Mouse (Mus musculus) B cell, adult 2 months (primary cell): ENCODE measurements around the gene Ralgds.

Source experiments
- DNase-seq, 2 experiments: peaks; one replicate each; pipeline ENCODE4 v3.0.0; 2022

The Ralgds gene

GRCm38 (mm10) chr2:28506291-28506690, 6.6 kb upstream of the Ralgds start:
- DNase-seq = peak in 1 of 2 experiments; percentile 0

DNA sequence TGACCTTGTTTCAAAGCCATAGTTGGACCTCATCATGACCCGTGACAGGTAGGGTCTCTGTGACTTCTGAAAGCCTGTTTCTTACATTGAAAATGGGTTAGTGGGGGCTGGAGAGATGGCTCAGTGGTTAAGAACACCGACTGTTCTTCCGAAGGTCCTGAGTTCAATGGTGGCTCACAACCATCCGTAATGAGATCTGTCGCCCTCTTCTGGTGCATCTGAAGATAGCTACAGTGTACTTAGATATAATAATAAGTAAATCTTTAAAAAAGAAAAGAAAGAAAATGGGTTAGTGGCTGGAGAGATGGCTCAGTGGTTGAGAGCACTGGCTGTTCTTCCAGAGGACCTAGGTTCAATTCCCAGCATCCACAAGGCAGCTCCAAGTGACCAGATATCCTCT, 1.3 kb upstream of the Ralgds start:
- DNase-seq = peak in 1 of 2 experiments; percentile 43

- peak; percentile 64 to 68 for DNase-seq
Measured at GRCm38 (mm10) chr2:28513431-28514370, 776 bp downstream of the Ralgds start.

DNA sequence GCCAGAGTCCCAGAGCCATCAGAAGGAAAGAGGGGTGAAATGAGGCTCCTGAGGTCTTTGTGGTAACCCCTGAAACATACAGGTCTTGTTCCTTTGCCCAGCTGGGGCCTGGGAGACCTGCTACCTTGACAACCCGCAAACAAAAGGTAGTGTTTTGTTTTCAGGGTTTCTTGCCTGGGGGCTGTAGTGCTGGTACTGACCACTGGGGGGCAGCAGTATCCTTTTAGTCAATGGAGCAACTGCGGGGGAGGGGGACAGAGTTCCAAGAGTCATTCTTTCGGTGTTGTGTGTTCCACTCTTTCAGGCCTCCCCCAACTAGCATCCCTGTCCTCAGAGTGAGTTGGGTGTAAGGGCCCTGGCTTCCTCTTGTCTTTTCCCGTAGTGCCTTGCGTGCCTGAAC, 1.6 kb downstream of the Ralgds start:
- peak; percentile 98 to 99 for DNase-seq

DNA sequence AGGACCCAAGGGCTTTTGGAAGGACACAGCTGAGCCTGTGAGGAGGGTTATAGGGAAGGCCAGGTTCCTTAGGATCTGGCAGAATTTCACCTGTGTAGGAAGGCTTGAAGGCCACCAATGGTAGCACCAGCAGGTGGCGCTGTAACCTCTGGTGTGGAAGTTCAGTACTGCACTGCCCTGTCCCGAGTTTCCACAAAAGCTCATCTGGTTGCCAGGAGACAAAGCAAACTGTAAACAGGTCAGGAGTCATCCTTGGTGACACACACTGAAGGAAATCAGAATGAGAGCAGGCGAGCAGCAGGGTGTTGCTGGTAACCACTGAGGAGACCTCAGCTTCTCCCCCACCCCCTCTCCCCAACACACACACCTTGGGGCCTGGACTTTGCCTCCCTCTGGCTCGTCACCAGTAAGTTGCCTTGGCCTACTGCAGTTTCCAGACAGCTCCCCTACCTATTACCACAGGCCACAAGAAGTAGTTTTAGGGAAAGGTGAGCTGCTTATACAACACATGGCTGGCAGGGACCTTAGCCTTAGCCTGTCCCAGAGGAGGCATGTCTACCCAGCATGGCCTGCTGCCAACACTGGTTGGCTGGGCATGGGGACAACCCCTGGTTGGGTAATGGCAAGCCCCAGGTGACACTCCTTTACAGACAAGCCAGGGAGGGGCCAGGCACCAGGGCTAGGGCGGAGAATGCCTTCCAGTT, 4.4 kb downstream of the Ralgds start:
- peak; percentile 93 to 94 for DNase-seq

- peak; percentile 62 to 69 for DNase-seq
Measured at GRCm38 (mm10) chr2:28518231-28518630, 5.3 kb downstream of the Ralgds start.

- no peak for DNase-seq
Measured at GRCm38 (mm10) chr2:28520581-28520980, 7.7 kb downstream of the Ralgds start.

DNA sequence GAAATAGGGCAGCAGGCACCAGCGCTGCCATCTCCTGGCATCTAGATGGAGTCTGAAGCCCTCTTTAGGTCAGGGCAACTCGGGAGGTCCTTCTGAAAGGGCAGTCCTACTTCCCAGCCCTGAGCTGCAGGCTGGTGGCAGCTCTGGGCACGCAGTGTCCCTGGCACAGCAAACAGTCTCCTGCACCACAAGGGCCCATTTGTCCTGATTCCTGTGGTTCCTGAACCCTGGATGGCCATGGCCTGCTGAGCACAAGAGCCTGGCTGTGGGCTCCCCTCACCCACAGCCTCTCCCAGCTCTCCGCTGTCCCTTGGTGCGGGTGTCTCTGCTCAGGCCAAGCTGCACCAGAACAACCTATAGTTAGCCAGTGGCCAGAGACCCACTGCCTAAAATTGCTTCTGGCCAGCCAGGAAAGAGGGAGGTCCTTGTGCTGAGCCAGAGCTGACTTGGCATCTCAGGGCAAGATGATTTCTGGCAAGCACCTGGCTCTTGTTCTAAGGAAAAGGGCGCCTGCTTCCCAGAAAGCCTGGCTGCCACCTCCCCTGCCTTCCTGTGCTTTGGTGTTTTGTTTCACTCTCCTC, 8.7 kb downstream of the Ralgds start:
- no peak for DNase-seq

- no peak for DNase-seq
Measured at GRCm38 (mm10) chr2:28522166-28522565, 9.2 kb downstream of the Ralgds start.

DNA sequence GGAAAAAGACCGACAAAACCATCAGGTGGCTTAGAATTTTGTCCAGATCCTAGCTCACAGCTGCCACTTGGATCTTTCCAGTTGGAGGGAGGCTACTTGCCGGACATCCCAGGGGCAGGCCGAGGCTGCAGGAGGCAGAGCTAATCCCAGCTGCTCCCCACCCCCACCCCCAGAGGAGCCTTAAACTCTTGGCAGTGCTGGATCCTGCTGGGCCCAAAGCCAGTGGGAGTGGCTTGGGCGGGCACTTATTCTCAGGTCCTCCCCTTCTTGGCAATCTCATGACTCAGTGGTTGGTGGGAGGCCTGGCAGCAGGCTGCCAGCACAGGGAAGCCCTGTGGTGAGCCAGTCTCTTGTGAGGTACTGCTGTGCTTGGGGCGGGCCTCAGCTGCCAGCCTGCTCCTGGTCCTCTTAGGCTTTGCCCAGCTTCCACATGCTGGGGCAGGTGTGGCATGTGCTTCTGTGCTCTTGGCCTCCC, 10.8 kb downstream of the Ralgds start:
- DNase-seq = no peak

DNA sequence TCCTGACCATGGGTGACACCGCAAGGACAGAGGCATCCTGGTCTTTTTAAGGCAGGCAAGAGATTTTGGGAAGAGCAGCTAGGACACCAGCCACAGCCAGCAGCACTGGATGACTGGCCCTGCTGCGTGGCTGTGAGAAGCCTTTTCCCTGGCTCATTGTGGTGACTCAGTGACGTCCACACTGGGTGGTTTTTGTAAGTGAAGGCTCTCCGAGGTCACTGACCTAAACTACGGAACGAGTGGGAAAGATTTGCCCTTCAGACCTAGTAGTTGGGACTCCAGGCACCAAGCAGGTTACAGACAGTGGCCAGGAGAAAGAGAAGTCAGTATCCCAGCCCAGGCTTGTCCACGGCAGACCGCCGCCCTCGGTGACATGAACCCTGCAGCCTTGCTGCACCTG, 11.5 kb downstream of the Ralgds start:
- no peak for DNase-seq

GRCm38 (mm10) chr2:28525219-28525942, 12.5 kb downstream of the Ralgds start:
- peak; percentile 55 to 57 for DNase-seq

- DNase-seq = peak; percentile 66 to 74
Measured at GRCm38 (mm10) chr2:28525943-28526876, 13.3 kb downstream of the Ralgds start.

GRCm38 (mm10) chr2:28527436-28528353, 14.8 kb downstream of the Ralgds start:
- no peak for DNase-seq

GRCm38 (mm10) chr2:28528354-28528730, 15.4 kb downstream of the Ralgds start:
- no peak for DNase-seq

- no peak for DNase-seq
Measured at GRCm38 (mm10) chr2:28529856-28530255, 16.9 kb downstream of the Ralgds start.

DNA sequence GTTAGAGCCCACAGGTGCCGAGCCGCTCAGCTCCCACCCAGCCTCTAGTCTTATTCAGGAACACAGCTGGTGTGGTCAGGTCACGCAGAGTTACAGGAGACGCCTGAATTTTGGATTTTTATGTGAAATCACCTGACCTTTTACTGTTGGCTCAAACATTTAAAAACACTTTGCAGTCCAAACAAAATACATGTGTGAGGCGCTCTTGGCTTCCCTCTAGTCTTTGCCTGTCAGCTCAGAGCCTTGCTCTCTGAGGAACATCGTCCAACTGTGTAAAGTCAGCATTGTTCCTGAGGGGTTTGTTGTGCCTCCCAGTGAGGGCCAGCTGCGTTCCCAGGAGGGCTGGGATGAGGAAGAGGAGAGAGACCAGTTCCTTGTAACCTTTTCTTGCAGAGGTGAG, 17.4 kb downstream of the Ralgds start:
- no peak for DNase-seq

DNA sequence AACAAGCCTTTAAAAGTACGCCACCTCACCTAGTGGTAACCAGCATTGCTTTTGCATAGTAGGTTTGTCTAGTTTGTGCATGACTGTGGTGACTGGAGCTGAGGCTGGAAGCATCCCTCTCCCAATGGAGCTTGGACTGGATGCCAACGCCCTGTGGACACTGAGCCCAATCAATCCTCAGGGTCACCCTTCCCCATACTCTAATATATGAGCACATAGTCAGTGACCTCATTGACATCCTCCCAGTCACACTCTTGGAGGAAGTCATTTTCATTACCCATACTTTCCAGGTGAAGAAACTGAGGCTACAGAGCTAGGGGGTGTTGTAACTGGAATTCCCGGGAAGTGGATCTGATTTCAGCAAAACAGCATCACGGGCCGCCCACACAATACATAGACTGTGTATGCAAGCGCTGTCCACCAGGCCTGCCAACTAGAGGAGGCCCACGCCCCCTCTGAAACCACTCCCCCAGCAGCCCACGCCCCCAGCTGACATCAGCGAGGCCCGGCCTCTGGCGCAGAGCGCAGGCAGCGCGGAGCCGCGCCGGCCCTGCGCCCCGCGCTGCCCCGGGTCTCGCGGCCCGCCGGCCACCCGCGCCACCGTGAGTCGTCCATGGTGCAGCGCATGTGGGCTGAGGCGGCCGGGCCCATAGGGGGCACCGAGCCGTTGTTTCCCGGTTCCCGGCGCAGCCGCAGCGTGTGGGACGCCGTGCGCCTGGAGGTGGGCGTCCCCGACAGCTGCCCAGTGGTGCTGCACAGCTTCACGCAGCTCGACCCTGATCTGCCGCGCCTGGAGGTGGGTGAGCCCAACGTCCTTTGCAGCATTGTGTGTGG, 20.2 kb downstream of the Ralgds start:
- peak; percentile 93 to 94 for DNase-seq

- no peak for DNase-seq
Measured at GRCm38 (mm10) chr2:28533901-28534435, 21.0 kb downstream of the Ralgds start.
